Mouse (Mus musculus) MEL-GATA-1-ER (cell line): ENCODE results near the gene Gm14308.
"Not testable (repeated sequence)": the region's sequence is repeated elsewhere in the genome, so short reads cannot be mapped to it uniquely, and the experiment has no call there.

Source experiments
- DNase-seq: peaks from one replicate; pipeline ENCODE4 v3.0.0-alpha.2; 2012; ENCODE audit warnings: low read depth; ENCODE audit errors: extremely low read depth

Gm14308 gene

GRCm38 (mm10) chr2:176636244-176636643 lies at the start of gene Gm14308:
Gene Gm14308 (minus strand): TSS chr2:176636344.
- not testable (repeated sequence) for DNase-seq

GRCm38 (mm10) chr2:176670222-176670621 lies 34.1 kb upstream of the Gm14308 start, which contains the start of gene Zfp973:
Gene Zfp973 (plus strand): TSS chr2:176670522.
- not testable (repeated sequence) for DNase-seq
